Mouse (Mus musculus) urinary bladder, postnatal 0 days (tissue): ENCODE data around the gene Gm10282. TPM values are rescaled to one million over a fixed set of nuclear protein-coding genes. Genes with fewer than 3 reads are reported as not detected.

Experiments
- polyA plus RNA-seq: library from polyadenylated mRNA; unstranded; fragments of >200 nt; fragmentation: Nextera tagmentation; extraction: Ambion mirVana; gene quantifications from 2 replicates; pipeline ENCODE4 v1.2.1, GENCODE M21; 2015

The Gm10282 gene
- polyA plus RNA-seq = 7.1 and 7.8 TPM in 2 replicates

DNA sequence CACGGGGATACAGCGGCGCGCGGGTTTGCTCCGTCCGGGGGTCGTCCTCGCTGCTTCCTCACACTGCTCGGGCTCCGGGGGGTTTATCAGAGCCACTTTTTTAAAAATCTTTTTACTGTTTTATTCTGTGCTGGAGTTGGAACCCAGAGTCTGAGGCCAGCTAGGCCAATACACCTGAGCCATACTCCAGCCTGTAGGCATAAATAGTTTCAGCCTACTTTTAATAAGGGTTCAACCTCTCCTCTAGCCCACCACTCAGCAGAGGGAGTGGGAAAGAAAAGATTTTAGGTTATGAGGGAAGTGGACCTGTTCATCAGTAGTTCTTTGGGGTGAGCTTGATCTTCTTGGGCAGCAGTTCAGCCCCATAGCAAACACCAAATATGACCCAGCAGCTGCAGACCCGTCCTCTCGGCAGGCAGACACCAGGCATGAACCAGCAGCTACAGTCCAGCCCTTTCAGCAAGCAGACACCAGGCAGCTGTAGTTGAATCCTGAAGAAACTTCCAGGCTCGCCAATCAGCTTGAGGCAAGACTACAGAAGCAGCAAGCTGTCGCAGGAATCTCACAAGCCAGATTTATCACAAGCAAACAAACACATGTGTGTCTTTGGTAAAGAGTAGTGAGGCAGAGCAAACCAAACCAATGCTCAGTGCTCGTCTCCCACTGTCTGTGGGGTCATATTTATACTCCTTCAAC is at the start of gene Gm10282:
Gene Gm10282 (minus strand): TSS at position 51 of the 696 bp plus-strand sequence.

DNA sequence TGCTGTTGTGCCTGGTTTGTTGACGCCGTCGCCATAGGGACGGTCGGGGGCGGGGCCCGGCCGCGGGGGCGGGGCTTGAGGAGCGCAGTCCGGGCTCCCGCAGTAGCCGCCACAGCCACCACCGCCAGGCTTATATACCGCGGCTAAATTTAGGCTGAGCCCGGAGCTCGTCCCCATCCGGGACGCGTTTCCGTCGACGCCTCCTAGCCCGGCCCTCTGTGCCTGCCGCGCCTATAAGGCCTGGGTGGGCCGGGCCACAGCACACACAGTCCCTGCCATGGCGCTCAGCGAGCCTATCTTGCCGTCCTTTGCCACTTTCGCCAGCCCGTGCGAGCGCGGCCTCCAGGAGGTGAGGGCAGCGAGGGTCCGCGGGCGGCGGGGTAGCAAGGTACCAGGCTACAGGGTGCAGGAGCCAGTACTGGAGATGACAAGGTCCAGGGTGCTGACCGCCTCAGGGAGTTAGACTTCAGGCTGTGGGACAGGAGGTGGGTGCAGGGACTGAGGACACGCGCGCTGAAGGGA is 13.8 kb upstream of the Gm10282 start, which contains the start of gene Klf2:
Gene Klf2 (plus strand): TSS at position 233 of the 522 bp plus-strand sequence.

Other genes starting within 250 kb of the Gm10282 start
- not detected in 2 replicates for gene Olfr373, start 222.1 kb downstream of the Gm10282 start, polyA plus RNA-seq
- gene Olfr374, start 198.2 kb downstream of the Gm10282 start, polyA plus RNA-seq = not detected in 2 replicates
- gene Tpm4, start 170.3 kb downstream of the Gm10282 start, polyA plus RNA-seq = 416 and 576 TPM in 2 replicates
- 75.3 and 77.5 TPM in 2 replicates for gene Rab8a, start 144.1 kb downstream of the Gm10282 start, polyA plus RNA-seq
- gene Hsh2d, start 115.6 kb downstream of the Gm10282 start, polyA plus RNA-seq = 0.08 and 0.19 TPM in 2 replicates
- not detected in 2 replicates for gene Cib3, start 92.4 kb downstream of the Gm10282 start, polyA plus RNA-seq
- not detected in 2 replicates for gene Gm11034, start 91.6 kb downstream of the Gm10282 start, polyA plus RNA-seq
- gene Fam32a, start 85.5 kb downstream of the Gm10282 start, polyA plus RNA-seq = 55.5 and 56.7 TPM in 2 replicates
- 67.9 and 72.6 TPM in 2 replicates for gene Ap1m1, start 65.2 kb downstream of the Gm10282 start, polyA plus RNA-seq
- 22.9 and 33.7 TPM in 2 replicates for gene Klf2, start 13.8 kb upstream of the Gm10282 start, polyA plus RNA-seq
- gene Eps15l1, start 116.2 kb upstream of the Gm10282 start, polyA plus RNA-seq = 23.0 and 24.0 TPM in 2 replicates
- gene Calr3, start 138.6 kb upstream of the Gm10282 start, polyA plus RNA-seq = 0.56 and 0.84 TPM in 2 replicates
- 5.2 and 5.7 TPM in 2 replicates for gene 1700030K09Rik, start 138.6 kb upstream of the Gm10282 start, polyA plus RNA-seq
- gene Cherp, start 170.0 kb upstream of the Gm10282 start, polyA plus RNA-seq = 23.1 and 30.9 TPM in 2 replicates
- 10.9 and 13.0 TPM in 2 replicates for gene Slc35e1, start 187.4 kb upstream of the Gm10282 start, polyA plus RNA-seq
- gene Med26, start 243.0 kb upstream of the Gm10282 start, polyA plus RNA-seq = 7.3 and 8.1 TPM in 2 replicates